Mouse (Mus musculus): ENCODE data around the gene Irgc1.

- no peak for TF ChIP-seq ZNF384 (IDR thresholded peaks at IDR 0.05; ENCODE audit: low read depth, low read length)
- no peak for TF ChIP-seq ZC3H11A (IDR thresholded peaks at IDR 0.05; ENCODE audit: borderline replicate concordance, low read depth, low read length)
- no peak for TF ChIP-seq HCFC1 (IDR thresholded peaks at IDR 0.05; ENCODE audit: borderline replicate concordance, insufficient read depth, low read length)
- no peak for TF ChIP-seq CHD2 (IDR thresholded peaks at IDR 0.05; ENCODE audit: low read depth, low read length)
Measured at GRCm38 (mm10) chr7:24410123-24410522, 42.0 kb downstream of the Irgc1 start.

All from ES-E14 (cell line).